Comparison of ENCODE assay signal across 31 mouse cellular contexts in genomic region chr8:96878793-96879192, GRCm38 (mm10).
"Had no signal": no experiment of that assay in that cellular context is flagged by ENCODE, and none has a peak within 500 bp of the region (broad histone marks: within the 10 kb centered on the region; RNA-seq: fewer than 3 reads in every experiment).

No protein-coding gene starts in this region.

- ATAC-seq: liver, embryonic 12.5 days; liver, postnatal 0 days; lung, postnatal 0 days; midbrain, embryonic 13.5 days; midbrain, embryonic 15.5 days; midbrain, embryonic 16.5 days had no signal

- H3K27me3 ChIP-seq: limb, embryonic 12.5 days; limb, embryonic 15.5 days; liver, embryonic 12.5 days; liver, embryonic 13.5 days; liver, embryonic 15.5 days; lung, embryonic 15.5 days; megakaryocyte, embryonic 14.5 days; midbrain, embryonic 12.5 days; midbrain, embryonic 13.5 days; midbrain, embryonic 15.5 days; neural tube, embryonic 12.5 days had no signal

- H3K9me3 ChIP-seq: limb, embryonic 10.5 days; limb, embryonic 12.5 days; limb, embryonic 13.5 days; limb, embryonic 15.5 days; liver, embryonic 13.5 days; liver, embryonic 15.5 days; lung, embryonic 15.5 days; megakaryocyte, embryonic 14.5 days; midbrain, embryonic 10.5 days; midbrain, embryonic 12.5 days; midbrain, embryonic 13.5 days; midbrain, embryonic 15.5 days; neural tube, embryonic 12.5 days had no signal

- H3K4me3 ChIP-seq: left cerebral cortex, adult 2 months; limb, embryonic 10.5 days; limb, embryonic 12.5 days; limb, embryonic 13.5 days; limb, embryonic 15.5 days; liver, embryonic 12.5 days; liver, embryonic 13.5 days; liver, embryonic 15.5 days; lung, embryonic 15.5 days; megakaryocyte, embryonic 14.5 days; midbrain, embryonic 10.5 days; midbrain, embryonic 12.5 days; midbrain, embryonic 13.5 days; midbrain, embryonic 15.5 days; myocyte; neural tube, embryonic 12.5 days had no signal

- H3K27ac ChIP-seq: left cerebral cortex, adult 2 months; limb, embryonic 10.5 days; limb, embryonic 12.5 days; limb, embryonic 13.5 days; limb, embryonic 15.5 days; liver, embryonic 12.5 days; liver, embryonic 13.5 days; liver, embryonic 14.5 days; liver, embryonic 15.5 days; lung, embryonic 15.5 days; macrophage; midbrain, embryonic 10.5 days; midbrain, embryonic 12.5 days; midbrain, embryonic 13.5 days; midbrain, embryonic 15.5 days; neural tube, embryonic 12.5 days had no signal

- H3K9ac ChIP-seq: limb, embryonic 12.5 days; limb, embryonic 13.5 days; limb, embryonic 15.5 days; liver, embryonic 12.5 days; liver, embryonic 13.5 days; liver, embryonic 14.5 days; liver, embryonic 15.5 days; liver, postnatal 0 days; lung, embryonic 15.5 days; midbrain, embryonic 12.5 days; midbrain, embryonic 13.5 days; midbrain, embryonic 15.5 days; neural tube, embryonic 12.5 days had no signal

- H3K36me3 ChIP-seq: limb, embryonic 10.5 days; limb, embryonic 12.5 days; limb, embryonic 13.5 days; limb, embryonic 15.5 days; liver, embryonic 12.5 days; liver, embryonic 13.5 days; liver, embryonic 15.5 days; lung, embryonic 15.5 days; midbrain, embryonic 10.5 days; midbrain, embryonic 12.5 days; midbrain, embryonic 13.5 days; midbrain, embryonic 15.5 days; neural tube, embryonic 12.5 days had no signal

- DNase-seq: left cerebral cortex, postnatal 4 days; liver; liver, embryonic 13.5 days; liver, postnatal 0 days; lung, adult 18-20 months; lung, adult 2 months; lung, postnatal 14 days; lung, postnatal 36 days; lung, postnatal 4 days; midbrain, embryonic 14.5 days had no signal

- H3K4me2 ChIP-seq: limb, embryonic 12.5 days; limb, embryonic 13.5 days; limb, embryonic 15.5 days; liver, embryonic 11.5 days; liver, embryonic 12.5 days; liver, embryonic 13.5 days; liver, embryonic 15.5 days; lung, embryonic 15.5 days; midbrain, embryonic 11.5 days; midbrain, embryonic 12.5 days; midbrain, embryonic 13.5 days; midbrain, embryonic 15.5 days; neural tube, embryonic 12.5 days had no signal

- H3K4me1 ChIP-seq: limb, embryonic 10.5 days; limb, embryonic 12.5 days; limb, embryonic 13.5 days; limb, embryonic 15.5 days; liver, embryonic 12.5 days; liver, embryonic 13.5 days; liver, embryonic 15.5 days; lung, embryonic 15.5 days; megakaryocyte, embryonic 14.5 days; midbrain, embryonic 10.5 days; midbrain, embryonic 12.5 days; midbrain, embryonic 13.5 days; midbrain, embryonic 15.5 days; neural tube, embryonic 12.5 days had no signal
